Mouse (Mus musculus) spleen, postnatal 4 days (tissue): ENCODE measurements around the gene Csn1s2b.
"Not testable (repeated sequence)": the region's sequence is repeated elsewhere in the genome, so short reads cannot be mapped to it uniquely, and the experiment has no call there.

Experiments
- DNase-seq, 2 experiments: peaks; one replicate each; pipeline ENCODE4 v3.0.0; 2022; ENCODE audit warnings: low spot score in 2 of 2

Gene Csn1s2b

GRCm38 (mm10) chr5:87807782-87808181 is at the start of gene Csn1s2b:
Gene Csn1s2b, plus strand, starts transcription at chr5:87808082.
- no peak for DNase-seq

GRCm38 (mm10) chr5:87764546-87764945 is 43.3 kb upstream of the Csn1s2b start:
- DNase-seq, result no peak

- DNase-seq, result not testable (repeated sequence)
Observed at GRCm38 (mm10) chr5:87772151-87772550, 35.7 kb upstream of the Csn1s2b start.

- DNase-seq, result no peak
Observed at GRCm38 (mm10) chr5:87774267-87774666, 33.6 kb upstream of the Csn1s2b start, which contains the start of gene Csn1s2a. Gene Csn1s2a, plus strand, starts transcription at chr5:87774567.

GRCm38 (mm10) chr5:87782731-87783130 is 25.2 kb upstream of the Csn1s2b start:
- no peak for DNase-seq

- DNase-seq, result no peak
Observed at GRCm38 (mm10) chr5:87809253-87809652, 1.4 kb downstream of the Csn1s2b start.

- no peak for DNase-seq
Observed at GRCm38 (mm10) chr5:87825386-87825785, 17.5 kb downstream of the Csn1s2b start, which contains the start of gene Prr27. Gene Prr27, plus strand, starts transcription at chr5:87825686.

- DNase-seq, result no peak
Observed at GRCm38 (mm10) chr5:87855136-87855716, 47.3 kb downstream of the Csn1s2b start.

- DNase-seq, result no peak
Observed at GRCm38 (mm10) chr5:87870084-87870483, 62.2 kb downstream of the Csn1s2b start.

- no peak for DNase-seq
Observed at GRCm38 (mm10) chr5:87871423-87871822, 63.5 kb downstream of the Csn1s2b start.
